Mouse (Mus musculus) liver, embryonic 14.5 days (tissue): ENCODE data around the gene Lsamp. TPM values are rescaled to one million over a fixed set of nuclear protein-coding genes. Genes with fewer than 3 reads are reported as not detected.
A peak's percentile ranks its signal among the peaks of the same experiment; 100 is the strongest.

Source experiments
- ATAC-seq: fragments of 200-750 bp; cut with Nextera tagmentation; 2 replicates; pipeline ENCODE4 v1.8.0; 2017; ENCODE audit warnings: moderate number of reproducible peaks, mild to moderate bottlenecking, moderate library complexity; ENCODE audit not compliant: insufficient read depth
- DNase-seq, 3 experiments: peaks; one replicate each; pipeline ENCODE4 v3.0.0-alpha.2; 2012 to 2013; ENCODE audit warnings: low read depth in 3 of 3, low spot score in 3 of 3
- H3K27ac ChIP-seq: fragments of 300-500 bp; sonication (generic); 2 replicates; pipeline ENCODE4 v1.5.1; 2014; ENCODE audit warnings: moderate library complexity, mild to moderate bottlenecking, control low read depth, inconsistent platforms
- H3K27me3 ChIP-seq: fragments of 300-500 bp; sonication (generic); 2 replicates; pipeline ENCODE4 v1.6.1; 2014; ENCODE audit warnings: mild to moderate bottlenecking, low read length, moderate library complexity; ENCODE audit not compliant: control insufficient read depth, insufficient read depth
- H3K36me3 ChIP-seq: fragments of 300-500 bp; sonication (generic); replicated peaks from 2 replicates; pipeline ENCODE4 v1.6.1; 2014; ENCODE audit warnings: low read depth; ENCODE audit not compliant: control insufficient read depth, insufficient read depth
- H3K4me1 ChIP-seq, 2 experiments: fragments of 200-500 bp in 1 of 2; fragments of 300-500 bp in 1 of 2; sonication (generic) in 1 of 2; replicated peaks; 2 replicates each; pipeline ENCODE4 v1.6.1; 2012 to 2014; ENCODE audit warnings: antibody characterized with exemption in 1 of 2, inconsistent platforms in 1 of 2, low read length in 1 of 2; ENCODE audit not compliant: control insufficient read depth in 2 of 2, insufficient read depth in 2 of 2
- H3K4me2 ChIP-seq: fragments of 300-500 bp; sonication (generic); 2 replicates; pipeline ENCODE4 v1.6.1; 2014; ENCODE audit warnings: low read depth, mild to moderate bottlenecking, control low read depth, moderate library complexity
- H3K4me3 ChIP-seq, 2 experiments: fragments of 200-500 bp in 1 of 2; fragments of 300-500 bp in 1 of 2; sonication (generic) in 1 of 2; 2 replicates each; pipeline ENCODE4 v1.5.1; 2012 to 2014; ENCODE audit warnings: low read depth in 2 of 2, low read length in 2 of 2, mild to moderate bottlenecking in 2 of 2, control low read depth in 1 of 2, inconsistent platforms in 1 of 2, moderate library complexity in 1 of 2; ENCODE audit not compliant: insufficient read depth in 1 of 2
- H3K9ac ChIP-seq: fragments of 300-500 bp; sonication (generic); replicated peaks from 2 replicates; pipeline ENCODE4 v1.6.1; 2014; ENCODE audit warnings: mild to moderate bottlenecking, control low read depth, moderate library complexity
- H3K9me3 ChIP-seq: fragments of 300-500 bp; sonication (generic); 2 replicates; pipeline ENCODE4 v1.6.1; 2016; ENCODE audit warnings: low read length, mixed read lengths; ENCODE audit not compliant: control insufficient read depth
- CTCF ChIP-seq: IDR thresholded peaks from 2 replicates; pipeline ENCODE4 v1.5.1; 2016; ENCODE audit warnings: antibody characterized with exemption, low read depth, control low read depth
- EP300 ChIP-seq: IDR thresholded peaks from 2 replicates; pipeline ENCODE4 v1.6.1; 2016; ENCODE audit warnings: antibody characterized with exemption, low read depth
- WGBS: fragments of 180-500 bp; shearing (Covaris S2); extraction: QIAGEN DNeasy Blood & Tissue Kit; methylation state at CpG from one replicate; pipeline ENCODE4 v1.1.7; 2014; ENCODE audit not compliant: insufficient replicate concordance; 5-methylcytosine and 5-hydroxymethylcytosine counted together
- polyA plus RNA-seq, 2 experiments: library from polyadenylated mRNA; depleted of rRNA in 1 of 2; stranded (reverse) in 1 of 2; unstranded in 1 of 2; fragments of >200 nt; fragmentation: Nextera tagmentation in 1 of 2; extraction: Ambion mirVana in 1 of 2; gene quantifications; 2 replicates each; pipeline versions ENCODE4 v1.2.1 to v1.2.3; 2012 to 2014

Gene Lsamp
- polyA plus RNA-seq, 2 experiments: 0.03 to 0.06 TPM

- H3K4me2 ChIP-seq: no peak overlapping the region
- no peaks in the 10 kb centered on the region for H3K36me3 ChIP-seq
- ATAC-seq (no peak), DNase-seq (no peak)
- H3K4me1 ChIP-seq: no peaks in the 10 kb centered on the region
- H3K9ac ChIP-seq: no peak overlapping the region
- TF ChIP-seq EP300: no peak
- no peak for TF ChIP-seq CTCF
- H3K27me3 ChIP-seq: no peaks in the 10 kb centered on the region
- 31% methylated on average over 1 of the region's 1 CpGs for WGBS
- H3K9me3 ChIP-seq: no peaks in the 10 kb centered on the region
- H3K4me3 ChIP-seq: no peak overlapping the region
- no peak overlapping the region for H3K27ac ChIP-seq
These were observed 961.7 kb downstream of the Lsamp start for GRCm38 (mm10) chr16:40945834-40946233.

GRCm38 (mm10) chr16:40948013-40948412, 963.9 kb downstream of the Lsamp start:
- Histone ChIP-seq H3K36me3 (no peaks in the 10 kb centered on the region), H3K4me2 (no peak overlapping the region), H3K27me3 (no peaks in the 10 kb centered on the region), H3K4me3 (no peak overlapping the region), H3K9me3 (no peaks in the 10 kb centered on the region), H3K27ac (no peak overlapping the region), H3K9ac (no peak overlapping the region), H3K4me1 (no peaks in the 10 kb centered on the region)
- ATAC-seq (no peak), DNase-seq (no peak)
- TF ChIP-seq EP300: no peak
- TF ChIP-seq CTCF: no peak

GRCm38 (mm10) chr16:40959211-40959610, 975.0 kb downstream of the Lsamp start:
- TF ChIP-seq CTCF (no peak), EP300 (no peak)
- H3K27ac ChIP-seq: no peak overlapping the region
- no peak for ATAC-seq
- H3K27me3 ChIP-seq: no peaks in the 10 kb centered on the region
- H3K4me3 ChIP-seq: no peak overlapping the region
- no peaks in the 10 kb centered on the region for H3K9me3 ChIP-seq
- DNase-seq: no peak
- no peak overlapping the region for H3K4me2 ChIP-seq
- no peaks in the 10 kb centered on the region for H3K36me3 ChIP-seq
- H3K9ac ChIP-seq: no peak overlapping the region
- H3K4me1 ChIP-seq: no peaks in the 10 kb centered on the region
- 34% methylated on average over 2 of the region's 2 CpGs for whole genome bisulfite sequencing

- no peak overlapping the region for H3K4me3 ChIP-seq
- H3K9ac ChIP-seq: no peak overlapping the region
- H3K4me2 ChIP-seq: no peak overlapping the region
- H3K4me1 ChIP-seq: no peaks in the 10 kb centered on the region
- DNase-seq: no peak
- WGBS: 52% methylated on average over 1 of the region's 1 CpGs
- H3K27ac ChIP-seq: no peak overlapping the region
- no peaks in the 10 kb centered on the region for H3K9me3 ChIP-seq
- H3K36me3 ChIP-seq: no peaks in the 10 kb centered on the region
- ATAC-seq: no peak
- no peak for TF ChIP-seq CTCF
- TF ChIP-seq EP300: no peak
- H3K27me3 ChIP-seq: no peaks in the 10 kb centered on the region
These were observed 976.4 kb downstream of the Lsamp start for GRCm38 (mm10) chr16:40960586-40960985.

GRCm38 (mm10) chr16:40968088-40968860, 984.1 kb downstream of the Lsamp start:
- H3K9me3 ChIP-seq: no peaks in the 10 kb centered on the region
- H3K4me2 ChIP-seq: no peak overlapping the region
- no peaks in the 10 kb centered on the region for H3K4me1 ChIP-seq
- H3K27ac ChIP-seq: no peak overlapping the region
- no peak overlapping the region for H3K9ac ChIP-seq
- TF ChIP-seq EP300 (no peak), CTCF (peak; percentile 65)
- H3K27me3 ChIP-seq: no peaks in the 10 kb centered on the region
- no peaks in the 10 kb centered on the region for H3K36me3 ChIP-seq
- DNase-seq (no peak), ATAC-seq (peak; percentile 52)
- H3K4me3 ChIP-seq: no peak overlapping the region
- 22% methylated on average over 17 of the region's 17 CpGs for WGBS
